Mouse (Mus musculus): ENCODE measurements around the gene Slc15a4. TPM values are rescaled to one million over a fixed set of nuclear protein-coding genes. Genes with fewer than 3 reads are reported as not detected.

The Slc15a4 gene
- total RNA-seq, 2 experiments from 2014 or later = 23.2 to 25.4 TPM

DNA sequence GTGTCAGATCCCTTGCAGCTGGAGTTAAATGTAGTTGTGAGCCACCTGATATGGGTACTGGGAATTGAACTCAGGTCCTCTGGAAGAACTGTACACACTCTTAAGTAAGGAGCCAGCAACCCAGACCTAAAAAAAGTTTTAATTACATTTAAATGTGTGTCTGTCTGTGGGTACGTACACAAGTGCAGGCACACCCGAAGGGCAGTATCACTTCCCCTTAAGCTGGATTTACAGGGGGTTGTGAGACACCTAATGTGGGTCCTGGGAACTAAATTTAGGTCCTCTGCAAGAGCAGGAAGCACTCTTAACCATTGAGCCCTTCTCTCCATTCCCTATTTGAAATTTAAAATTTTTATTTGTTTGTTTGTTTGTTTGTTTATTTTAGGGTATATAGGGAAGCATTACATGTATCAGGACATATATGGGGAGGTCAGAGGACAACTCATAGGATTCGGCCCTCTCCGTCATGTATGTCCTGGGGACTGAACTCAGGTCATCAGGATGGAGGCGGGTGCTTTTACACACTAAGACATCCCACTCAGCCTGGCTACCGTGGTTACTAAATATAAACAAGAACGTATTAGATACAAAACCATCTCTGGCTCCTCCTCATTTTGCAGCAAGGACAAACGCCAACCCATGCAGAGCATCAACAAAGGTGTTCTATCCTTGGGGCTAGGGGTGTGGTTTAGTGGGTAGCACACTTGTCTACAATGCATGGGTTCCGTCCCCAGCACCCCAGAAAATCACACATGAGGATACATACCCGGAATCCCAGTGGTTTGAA, 8.1 kb downstream of the Slc15a4 start:
- no peak for DNase-seq (ENCODE audit: low spot score in 2 of 2)
- intact Hi-C loops (cut with DNase I) = no loop called here

DNA sequence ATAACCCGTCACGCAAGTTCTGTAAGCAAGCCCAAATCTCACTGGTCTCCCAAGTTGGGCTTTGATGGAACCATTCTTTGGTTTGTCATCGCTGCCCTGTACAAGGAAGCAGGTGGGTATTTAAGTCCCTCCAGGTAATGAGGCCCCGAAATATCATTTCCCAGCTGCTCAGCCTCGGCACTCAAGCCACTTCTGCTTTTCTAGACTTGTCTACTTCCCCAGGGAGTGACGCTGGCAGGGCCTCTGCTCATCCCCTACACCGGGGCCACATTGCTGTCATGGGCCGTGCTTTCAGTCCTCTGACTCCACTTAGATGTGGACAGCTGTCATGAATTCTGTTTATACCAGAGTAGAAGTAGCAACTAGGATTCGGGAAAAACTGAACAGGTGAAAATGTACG, 11.6 kb downstream of the Slc15a4 start:
- DNase-seq (ENCODE audit: low spot score in 2 of 2) = no peak
- intact Hi-C loops (cut with DNase I) = no loop called here

DNA sequence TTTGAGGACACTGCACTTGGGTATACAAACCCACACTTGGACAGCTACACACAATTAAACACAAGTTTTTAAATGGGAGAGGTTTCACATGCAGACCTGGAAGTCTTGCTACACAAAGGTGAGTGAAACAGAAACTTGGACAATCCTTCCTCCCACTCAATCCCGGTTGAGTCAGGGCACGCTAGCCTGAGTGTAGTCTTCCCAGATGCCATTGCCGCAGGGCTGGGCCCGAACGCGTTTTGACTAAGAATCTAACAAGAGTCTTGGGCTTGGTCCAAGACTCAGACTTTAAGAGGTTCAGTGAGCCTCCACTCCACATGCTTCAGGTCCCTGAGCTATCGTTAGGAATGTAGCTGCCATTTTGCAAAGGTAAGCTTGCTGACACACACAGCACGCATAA, 12.3 kb downstream of the Slc15a4 start:
- intact Hi-C loops (cut with DNase I) = no loop called here
- no peak for DNase-seq (ENCODE audit: low spot score in 2 of 2)

DNA sequence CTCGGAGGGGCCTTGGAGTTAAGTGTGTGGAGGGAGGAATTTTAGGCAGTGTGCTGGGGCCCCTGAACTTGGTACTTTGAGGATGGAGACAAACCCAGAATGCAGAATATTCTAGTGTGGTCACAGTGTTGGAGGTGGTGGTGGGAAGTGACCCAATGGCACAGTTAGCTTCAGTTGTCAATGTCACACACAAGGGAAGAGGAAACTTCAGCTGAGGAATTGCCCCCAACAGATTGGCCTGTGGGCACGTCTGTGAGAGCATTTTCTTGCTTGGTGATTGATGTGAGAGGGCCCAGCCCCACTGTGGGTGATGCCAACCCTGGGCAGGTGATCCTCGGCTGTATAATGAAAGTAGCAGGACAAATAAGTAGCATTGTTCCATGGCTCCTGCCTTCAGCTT, 13.9 kb downstream of the Slc15a4 start:
- no peak for DNase-seq (ENCODE audit: low spot score in 2 of 2)
- intact Hi-C loops (cut with DNase I) = no loop called here

DNA sequence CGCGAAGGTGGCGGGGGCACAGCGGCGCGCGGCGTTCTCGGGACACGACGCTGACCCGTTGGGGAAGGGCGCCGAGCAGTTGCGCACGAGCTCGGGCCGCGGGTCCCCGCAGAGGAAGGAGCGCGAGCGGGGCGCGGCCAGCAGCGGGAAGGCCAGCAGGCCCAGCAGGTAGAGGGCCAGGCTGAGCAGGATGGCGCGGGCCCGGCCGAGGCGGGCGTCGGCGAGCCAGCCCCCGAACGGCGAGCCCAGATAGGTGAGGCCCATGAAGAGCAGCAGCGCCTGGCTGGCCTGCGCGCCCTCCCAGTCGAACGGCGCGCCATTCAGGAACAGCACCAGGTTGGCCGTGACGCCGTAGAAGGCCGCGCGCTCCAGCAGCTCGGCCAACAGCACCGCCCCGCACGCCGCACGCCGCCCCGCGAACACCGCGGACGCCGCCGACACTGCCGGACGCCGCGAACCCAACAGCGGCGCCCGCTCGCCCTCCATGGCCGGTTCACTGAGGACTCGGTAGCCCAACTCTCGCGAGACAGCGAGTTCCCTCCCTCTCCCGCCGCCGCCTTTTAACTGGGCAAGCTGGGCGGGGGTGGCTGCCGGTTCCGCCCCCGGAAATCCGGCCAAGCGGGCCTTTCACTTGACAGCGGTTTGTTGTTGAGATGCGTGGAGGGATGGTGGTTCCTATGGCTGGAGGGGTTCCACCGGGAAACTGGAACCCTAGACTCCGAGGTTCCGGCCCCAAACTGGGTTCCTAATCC, 15.6 kb downstream of the Slc15a4 start:
- intact Hi-C loops (cut with DNase I) = no loop called here

DNA sequence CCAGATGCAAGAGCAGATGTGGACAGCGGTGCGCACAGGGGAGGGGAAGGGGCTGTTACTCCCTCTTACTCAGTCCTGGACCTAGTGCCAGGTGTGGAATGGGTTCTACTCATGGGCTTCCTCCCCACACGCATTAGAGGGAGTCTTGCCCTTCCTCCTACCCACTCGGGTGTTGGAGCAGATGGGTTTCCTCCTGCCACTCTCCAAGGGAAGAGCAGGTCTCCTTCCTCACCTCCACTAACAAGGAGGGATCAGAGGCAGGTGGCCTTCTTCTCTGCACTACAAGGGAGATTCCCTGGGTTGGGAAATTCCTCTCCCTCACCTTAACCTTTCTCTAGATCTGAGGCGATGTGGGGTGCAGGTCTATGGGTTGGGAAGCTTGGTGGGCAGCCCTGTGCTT, 16.5 kb downstream of the Slc15a4 start:
- intact Hi-C loops (cut with DNase I) = no loop called here
- DNase-seq (ENCODE audit: low spot score in 2 of 2) = no peak

More for the DNA sequence above, 15.6 kb downstream of the Slc15a4 start:
- DNase-seq (ENCODE audit: low spot score in 2 of 2) = peak; percentile 98

DNA sequence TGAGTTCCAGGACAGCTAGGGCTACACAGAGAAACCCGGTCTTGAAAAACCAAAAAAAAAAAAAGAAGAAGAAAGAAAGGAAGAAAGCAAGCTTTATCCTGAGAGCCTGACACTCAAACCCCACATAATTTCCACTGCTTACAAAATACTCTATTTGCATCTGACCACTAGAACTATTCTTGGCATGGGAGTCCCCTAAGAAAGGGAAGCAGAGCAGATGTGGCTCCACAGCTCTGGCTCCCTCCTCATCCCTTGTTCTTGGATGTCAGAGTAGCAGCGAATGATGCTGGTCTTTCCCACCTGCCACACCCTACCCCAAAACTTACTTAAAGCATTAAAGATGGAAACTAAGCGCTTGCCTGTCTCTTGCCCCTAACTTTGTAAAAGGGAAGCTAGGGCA, 17.2 kb downstream of the Slc15a4 start:
- DNase-seq (ENCODE audit: low spot score in 2 of 2) = no peak
- intact Hi-C loops (cut with DNase I) = no loop called here

DNA sequence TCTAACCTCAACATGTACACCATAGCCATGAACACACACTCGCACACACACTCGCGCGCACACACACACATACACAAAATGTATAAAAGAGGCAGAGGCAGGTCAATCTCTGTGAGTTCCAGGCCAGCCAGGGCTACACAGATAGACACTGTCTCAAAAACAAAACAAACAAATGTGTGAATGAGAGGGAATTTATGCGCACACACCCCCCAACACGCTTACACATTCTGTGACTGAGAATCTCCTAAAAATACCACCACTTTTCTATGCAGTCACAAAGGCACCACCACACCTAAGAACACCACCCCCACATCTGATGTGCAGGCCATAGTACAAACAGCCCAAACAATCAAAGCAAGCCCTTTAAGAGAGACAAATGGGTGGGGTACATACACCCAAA, 20.3 kb downstream of the Slc15a4 start:
- intact Hi-C loops (cut with DNase I) = no loop called here
- no peak for DNase-seq (ENCODE audit: low spot score in 2 of 2)

DNA sequence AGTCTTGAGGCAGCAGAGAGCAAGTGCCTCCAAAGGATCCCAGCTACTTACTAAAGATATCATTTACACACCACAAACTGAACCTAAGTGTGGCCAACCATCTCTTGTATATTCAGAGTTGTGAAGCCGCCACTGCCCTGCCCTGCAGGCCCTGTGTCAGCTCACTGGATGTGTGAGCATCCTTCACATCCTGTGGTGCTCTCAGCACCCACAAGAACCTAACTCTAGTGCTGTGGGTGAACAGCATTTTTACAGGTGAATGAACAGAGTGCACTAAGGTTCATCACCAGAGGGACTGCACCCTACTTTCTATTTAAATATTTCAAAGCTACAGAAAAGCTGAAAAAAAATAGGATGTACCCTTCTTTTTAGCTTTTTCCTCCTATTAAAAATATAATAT, 20.8 kb downstream of the Slc15a4 start:
- intact Hi-C loops (cut with DNase I) = no loop called here
- DNase-seq (ENCODE audit: low spot score in 2 of 2) = no peak

DNA sequence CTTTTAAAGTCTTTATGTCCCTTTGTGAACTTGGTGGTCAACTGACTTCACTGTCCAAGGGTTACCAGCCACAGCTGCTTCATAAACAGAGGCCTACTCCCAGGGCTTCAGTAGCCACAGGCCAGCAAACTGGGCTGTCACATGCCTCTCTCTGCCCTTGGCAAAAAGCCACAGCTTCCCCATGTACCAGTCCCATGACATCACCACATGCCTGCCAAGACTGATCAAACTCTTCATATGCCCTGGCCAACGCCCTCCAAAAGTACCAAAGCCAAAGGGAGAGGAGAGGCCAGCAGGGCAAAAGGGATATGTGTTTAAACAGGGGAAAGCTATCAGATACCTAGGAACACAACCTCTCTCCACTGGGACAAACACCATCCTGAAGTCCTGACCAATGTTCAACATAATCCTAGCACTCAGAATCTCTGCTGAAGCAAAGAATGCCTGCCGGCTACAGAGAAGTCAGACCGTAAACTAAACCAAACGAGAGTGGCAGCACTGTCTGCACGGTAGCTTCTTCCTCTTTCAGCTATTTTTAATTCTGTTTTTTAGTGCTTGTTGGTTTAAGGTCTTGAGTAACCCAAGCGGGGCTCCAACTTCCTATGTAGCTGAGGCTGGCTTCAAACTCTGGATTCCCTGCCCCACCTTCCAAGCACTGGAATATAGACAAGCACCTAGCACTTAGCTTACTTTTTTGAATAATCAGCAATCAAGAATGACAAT, 21.7 kb downstream of the Slc15a4 start:
- peak; percentile 41 to 60 for DNase-seq (ENCODE audit: low spot score in 2 of 2)
- intact Hi-C loops (cut with DNase I) = no loop called here

DNA sequence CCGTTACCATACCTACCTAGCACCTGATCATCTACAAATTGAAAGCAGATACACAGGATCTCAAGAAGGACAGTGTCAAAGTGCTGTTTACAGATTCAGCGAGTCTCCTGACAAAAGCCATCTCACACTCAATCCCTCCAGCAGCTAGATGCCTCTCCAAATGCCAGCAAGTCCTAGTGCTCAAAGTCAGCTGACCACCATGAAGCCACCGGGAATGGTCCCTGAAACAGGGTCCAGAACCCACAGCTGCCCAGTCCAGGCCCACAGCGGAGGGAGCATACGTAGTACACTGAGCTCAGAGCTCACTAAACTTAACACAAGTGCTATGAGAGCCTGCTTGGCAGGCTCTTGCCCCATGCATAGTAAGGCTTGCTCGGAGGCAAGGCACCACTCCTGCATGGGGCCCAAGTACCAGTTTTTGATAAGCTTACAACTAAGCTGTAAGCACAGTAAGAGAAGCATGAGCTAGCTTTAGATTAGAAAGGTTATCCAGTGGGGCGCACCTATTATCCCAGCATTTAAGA, 23.4 kb downstream of the Slc15a4 start:
- DNase-seq (ENCODE audit: low spot score in 2 of 2) = no peak
- intact Hi-C loops (cut with DNase I) = no loop called here

DNA sequence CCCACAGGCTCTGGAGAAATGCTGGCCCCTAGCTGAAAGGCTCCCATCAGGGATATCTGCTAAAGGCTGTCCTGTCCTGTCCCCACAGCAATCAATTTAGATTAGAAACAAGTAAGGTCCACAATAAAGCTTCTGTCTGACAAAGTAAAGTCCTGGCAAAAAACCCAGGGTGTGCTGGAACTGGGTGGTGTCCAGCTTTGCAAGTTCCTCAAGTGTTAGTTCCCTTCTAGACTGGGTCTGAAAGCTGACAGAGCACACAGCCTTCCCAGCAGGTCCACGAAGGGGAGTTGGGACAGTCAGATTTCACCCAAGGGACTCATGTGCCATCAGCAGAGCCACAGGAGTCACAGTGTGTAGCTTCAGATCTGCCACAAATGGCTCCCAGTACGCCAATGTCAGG, 25.2 kb downstream of the Slc15a4 start:
- intact Hi-C loops (cut with DNase I) = no loop called here

DNA sequence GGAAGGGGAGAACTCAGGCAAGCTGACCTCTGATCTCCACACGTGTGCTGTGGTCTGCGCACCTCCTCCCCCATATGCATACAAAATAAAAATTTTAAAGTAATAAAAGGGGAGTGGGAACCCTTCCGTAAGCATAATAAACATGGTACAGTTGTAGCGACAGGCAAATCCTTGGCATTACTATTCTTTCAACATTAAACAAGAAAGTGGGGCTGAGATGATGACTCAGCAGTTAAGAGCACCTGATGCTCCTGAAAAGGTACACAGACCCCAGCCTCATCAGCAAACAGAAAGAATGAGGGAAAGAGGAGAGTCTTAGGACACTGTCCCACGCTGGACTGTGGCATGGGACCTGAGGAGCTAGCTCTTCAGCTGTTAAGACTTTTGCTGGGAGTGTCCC, 29.7 kb downstream of the Slc15a4 start:
- intact Hi-C loops (cut with DNase I) = no loop called here
- no peak for DNase-seq (ENCODE audit: low spot score in 2 of 2)

More for the DNA sequence above, 25.2 kb downstream of the Slc15a4 start:
- no peak for DNase-seq (ENCODE audit: low spot score in 2 of 2)

DNA sequence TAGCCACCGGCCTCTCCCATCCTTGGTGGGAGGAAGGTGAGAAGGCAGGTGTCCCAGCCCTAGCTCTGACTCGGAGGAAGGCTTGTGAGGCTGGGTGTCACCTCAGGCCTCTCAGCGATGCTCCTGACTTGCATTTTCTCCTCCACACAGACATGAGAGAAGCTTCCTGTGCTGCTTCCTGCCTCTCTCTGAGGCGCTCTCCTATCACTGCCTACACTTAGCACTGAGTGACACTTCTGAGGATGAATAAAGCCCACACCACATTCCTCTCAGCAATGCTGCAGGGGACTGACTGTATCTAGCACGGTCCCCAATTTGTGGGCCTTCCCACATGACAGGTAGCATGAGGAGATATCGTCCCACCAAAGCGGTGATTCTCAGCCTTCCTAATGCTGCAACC, 35.8 kb downstream of the Slc15a4 start:
- DNase-seq (ENCODE audit: low spot score in 2 of 2) = no peak
- intact Hi-C loops (cut with DNase I) = no loop called here

DNA sequence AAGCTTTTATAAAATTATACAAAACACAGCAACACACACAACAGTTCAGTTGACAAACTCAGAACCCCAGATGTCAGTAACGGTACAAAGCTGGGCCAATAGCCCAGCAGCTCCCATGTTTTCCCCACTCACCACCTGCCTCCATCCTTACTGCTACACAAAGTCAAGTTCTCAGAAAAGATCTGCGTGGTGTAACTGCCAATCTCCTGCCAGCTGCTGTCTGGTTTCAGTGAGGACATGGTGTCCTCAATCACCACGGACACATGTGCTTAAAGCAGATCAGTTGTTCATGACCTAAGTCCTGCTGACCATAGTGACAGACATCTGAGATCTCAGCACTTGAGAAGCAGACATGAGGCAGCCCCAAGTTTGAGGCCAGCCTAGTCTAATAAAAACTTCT, 37.0 kb downstream of the Slc15a4 start:
- DNase-seq (ENCODE audit: low spot score in 2 of 2) = peak in 1 of 2 experiments; percentile 43
- intact Hi-C loops (cut with DNase I) = no loop called here

DNA sequence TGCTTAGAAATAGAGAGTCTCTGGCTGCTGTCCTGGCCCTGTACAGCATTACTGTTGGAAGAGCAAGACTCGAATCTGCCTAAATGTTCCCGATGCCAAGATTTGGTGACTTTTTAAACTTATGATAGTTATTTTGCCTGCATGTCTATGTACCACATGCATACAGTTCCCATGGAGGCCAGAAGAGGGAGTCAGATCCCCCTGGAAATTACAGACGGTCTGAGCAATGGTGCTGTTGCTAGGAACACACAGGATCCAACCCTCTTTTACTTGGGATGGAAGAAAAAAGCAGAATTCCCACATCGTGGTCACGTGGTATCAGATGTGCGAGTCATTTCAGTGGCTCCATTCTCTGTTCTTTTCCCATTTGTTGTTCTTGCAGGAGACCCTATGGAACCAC, 39.8 kb downstream of the Slc15a4 start:
- DNase-seq (ENCODE audit: low spot score in 2 of 2) = peak in 1 of 2 experiments; percentile 50

DNA sequence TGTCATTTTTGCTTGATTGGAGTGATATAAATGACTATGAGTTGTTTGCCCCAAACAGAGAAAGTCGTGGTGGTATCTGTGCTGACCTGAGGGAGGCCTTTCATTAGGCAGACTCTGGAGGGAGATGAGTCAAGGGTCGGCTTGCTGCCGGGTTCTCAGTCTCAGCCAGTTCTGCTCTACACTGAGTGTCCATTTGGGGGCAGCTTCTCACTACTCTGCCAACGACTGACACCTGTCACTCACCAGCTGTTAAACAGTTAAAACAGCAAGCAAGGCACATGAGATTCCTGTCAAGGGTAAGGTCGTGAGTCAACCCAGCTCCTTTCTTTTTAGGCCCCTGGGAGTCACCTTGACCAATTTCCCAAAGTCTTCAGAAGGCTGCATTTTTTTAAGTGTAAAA, 40.3 kb downstream of the Slc15a4 start:
- no peak for DNase-seq (ENCODE audit: low spot score in 2 of 2)
- intact Hi-C loops (cut with DNase I) = loop anchor here (2.0 to 5.0 kb wide), 2 partner anchors 56 to 850 kb away; no protein-coding TSS in a partner anchor

More for the DNA sequence above, 39.8 kb downstream of the Slc15a4 start:
- intact Hi-C loops (cut with DNase I) = loop anchor here (2.0 to 5.0 kb wide), 2 partner anchors 56 to 849 kb away; no protein-coding TSS in a partner anchor

DNA sequence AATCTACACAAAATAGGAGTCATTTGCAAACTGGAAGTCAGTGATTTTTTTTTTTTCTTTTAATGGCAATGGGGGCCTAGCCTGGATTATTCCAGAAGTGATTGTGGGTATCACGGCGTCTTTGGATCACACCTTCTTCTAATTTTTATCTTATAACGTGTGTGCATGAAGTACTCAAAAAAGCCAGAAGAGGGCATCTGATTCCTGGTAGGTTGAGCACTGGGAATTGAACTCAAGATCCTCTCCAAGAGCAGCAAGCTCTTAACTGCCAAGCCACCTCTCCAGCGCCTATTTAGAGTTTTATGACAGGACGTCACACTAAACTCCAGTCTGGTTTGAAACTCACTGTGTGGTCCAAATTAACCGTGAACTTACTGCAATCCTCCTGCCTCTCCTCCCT, 44.8 kb downstream of the Slc15a4 start:
- intact Hi-C loops (cut with DNase I) = no loop called here
- DNase-seq (ENCODE audit: low spot score in 2 of 2) = no peak

DNA sequence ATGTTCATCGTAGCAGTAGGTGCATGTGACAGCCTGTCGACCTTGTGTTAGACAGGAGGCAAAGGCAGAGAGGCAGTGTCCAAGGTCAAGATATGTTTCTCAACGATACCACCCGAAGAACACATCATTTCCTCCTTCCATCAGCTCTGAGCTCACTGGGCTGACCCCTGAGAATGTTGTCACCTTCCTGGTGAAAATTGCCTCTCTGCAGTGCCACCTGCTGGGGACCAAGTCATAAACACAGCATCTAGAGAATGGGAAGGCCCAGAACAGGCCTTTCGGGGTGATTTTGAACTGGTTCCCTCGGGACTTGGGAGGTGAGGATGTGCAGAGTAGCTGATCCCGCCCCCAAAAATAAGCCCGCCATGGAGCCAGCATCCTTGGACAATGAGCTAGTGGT, 49.0 kb downstream of the Slc15a4 start:
- intact Hi-C loops (cut with DNase I) = no loop called here
- no peak for DNase-seq (ENCODE audit: low spot score in 2 of 2)

DNA sequence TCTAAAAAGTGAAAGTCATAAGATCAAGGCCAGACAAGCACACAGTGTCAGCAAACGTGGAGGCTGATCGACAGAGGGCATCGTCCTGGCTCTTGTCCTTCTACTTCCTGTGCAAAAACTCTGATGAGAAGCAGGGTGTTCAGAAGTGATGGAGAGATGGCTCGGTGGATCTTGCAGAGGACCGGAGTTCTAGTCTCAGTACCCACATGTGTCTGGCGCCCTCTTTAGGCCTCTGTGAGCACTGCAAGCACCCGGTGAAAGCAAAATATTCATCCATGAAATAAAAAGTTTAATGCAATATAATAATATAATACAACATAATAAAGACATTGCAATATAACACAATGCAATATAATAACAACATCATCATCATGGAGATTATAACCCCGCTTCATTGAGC, 55.3 kb downstream of the Slc15a4 start:
- peak in 1 of 2 experiments; percentile 16 for DNase-seq (ENCODE audit: low spot score in 2 of 2)
- intact Hi-C loops (cut with DNase I) = loop anchor here (2.0 kb wide), 1 partner anchor 343 kb away; no protein-coding TSS in a partner anchor

Data from left cerebral cortex, postnatal 25 days (tissue).